Mouse (Mus musculus) intestine, embryonic 14.5 days (tissue): Measurements from ENCODE around the gene Slain1. TPM values are rescaled to one million over a fixed set of nuclear protein-coding genes. Genes with fewer than 3 reads are reported as not detected.
A peak's percentile ranks its signal among the peaks of the same experiment; 100 is the strongest.

Source experiments
- ATAC-seq: fragments of 200-750 bp; cut with Nextera tagmentation; replicated peaks from 2 replicates; pipeline ENCODE4 v1.8.0; 2017; ENCODE audit warnings: low read depth, moderate number of reproducible peaks, moderate TSS enrichment, moderate library complexity; ENCODE audit not compliant: low FRiP score, low TSS enrichment
- DNase-seq: peaks from one replicate; pipeline ENCODE4 v3.0.0-alpha.2; 2018; ENCODE audit warnings: low spot score
- H3K27ac ChIP-seq: fragments of 300-500 bp; sonication (generic); 2 replicates; pipeline ENCODE4 v1.5.1; 2014; ENCODE audit warnings: low read depth, mild to moderate bottlenecking, control low read depth
- H3K27me3 ChIP-seq: fragments of 300-500 bp; sonication (generic); replicated peaks from 2 replicates; pipeline ENCODE4 v1.6.1; 2014; ENCODE audit warnings: low read length, control low read depth; ENCODE audit not compliant: control insufficient read depth, insufficient read depth
- H3K36me3 ChIP-seq: fragments of 300-500 bp; sonication (generic); 2 replicates; pipeline ENCODE4 v1.6.1; 2014; ENCODE audit warnings: low read length, control low read depth; ENCODE audit not compliant: control insufficient read depth, insufficient read depth
- H3K4me1 ChIP-seq: fragments of 300-500 bp; sonication (generic); replicated peaks from 2 replicates; pipeline ENCODE4 v1.6.1; 2014; ENCODE audit warnings: low read length, control low read depth, mixed read lengths; ENCODE audit not compliant: control insufficient read depth, insufficient read depth
- H3K4me2 ChIP-seq: fragments of 300-500 bp; sonication (generic); 2 replicates; pipeline ENCODE4 v1.6.1; 2014; ENCODE audit warnings: low read length
- H3K4me3 ChIP-seq: fragments of 300-500 bp; sonication (generic); 2 replicates; pipeline ENCODE4 v1.5.1; 2014; ENCODE audit warnings: low read depth, low read length, control low read depth, mixed read lengths
- H3K9ac ChIP-seq: fragments of 300-500 bp; sonication (generic); 2 replicates; pipeline ENCODE4 v1.6.1; 2014; ENCODE audit warnings: mild to moderate bottlenecking, low read length
- H3K9me3 ChIP-seq: fragments of 300-500 bp; sonication (generic); 2 replicates; pipeline ENCODE4 v1.6.1; 2016; ENCODE audit warnings: low read length, control low read depth; ENCODE audit not compliant: control insufficient read depth
- WGBS: fragments of 180-500 bp; shearing (Covaris S2); extraction: QIAGEN DNeasy Blood & Tissue Kit; methylation state at CpG from one replicate; pipeline ENCODE4 v1.1.7; 2014; 5-methylcytosine and 5-hydroxymethylcytosine counted together
- polyA plus RNA-seq: library from polyadenylated mRNA; unstranded; fragments of >200 nt; fragmentation: Nextera tagmentation; extraction: Ambion mirVana; gene quantifications from 2 replicates; pipeline ENCODE4 v1.2.1, GENCODE M21; 2014

Gene Slain1
- polyA plus RNA-seq, 1 experiment from 2014 or later, result 4.1 TPM

DNA sequence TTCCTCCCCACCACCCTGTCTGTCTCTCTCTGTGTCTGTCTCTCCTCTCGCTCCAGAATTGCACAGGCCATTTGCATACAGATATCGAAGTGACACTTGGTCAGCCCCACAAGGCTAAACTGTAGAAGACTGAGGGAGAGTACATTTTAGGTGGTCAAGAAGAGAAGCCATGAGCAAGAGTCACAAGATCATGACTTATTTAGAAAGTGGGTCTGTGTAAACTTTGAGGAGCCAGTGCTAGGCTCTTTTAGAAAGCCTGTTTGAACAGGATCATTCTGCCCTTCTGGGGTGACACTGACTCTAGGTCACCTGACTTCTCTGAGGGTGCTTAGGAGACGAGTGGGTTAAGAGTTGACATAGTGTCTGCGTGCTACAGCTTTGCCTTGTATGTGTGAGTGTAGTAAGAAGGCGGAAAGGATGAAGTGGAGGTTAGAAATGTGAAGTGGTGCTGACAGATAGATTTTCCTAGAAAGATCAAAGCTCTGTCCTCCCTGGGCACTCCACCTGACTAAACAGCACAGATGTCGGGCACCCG is 30.3 kb downstream of the Slain1 start:
- no peaks in the 10 kb centered on the region for H3K4me1 ChIP-seq
- no peaks in the 10 kb centered on the region for H3K27me3 ChIP-seq
- H3K4me2 ChIP-seq, result no peak overlapping the region; the same call in 1 of the 2 replicates
- no peak for DNase-seq
- H3K36me3 ChIP-seq, result no peaks in the 10 kb centered on the region
- 48% methylated on average over 7 of the region's 7 CpGs for WGBS
- no peak overlapping the region for H3K27ac ChIP-seq
- 0 out of 2 replicates have a peak, but pooled peaks have one; percentile 36 for ATAC-seq
- H3K9ac ChIP-seq, result no peak overlapping the region
- no peak overlapping the region for H3K4me3 ChIP-seq
- H3K9me3 ChIP-seq, result no peaks in the 10 kb centered on the region

DNA sequence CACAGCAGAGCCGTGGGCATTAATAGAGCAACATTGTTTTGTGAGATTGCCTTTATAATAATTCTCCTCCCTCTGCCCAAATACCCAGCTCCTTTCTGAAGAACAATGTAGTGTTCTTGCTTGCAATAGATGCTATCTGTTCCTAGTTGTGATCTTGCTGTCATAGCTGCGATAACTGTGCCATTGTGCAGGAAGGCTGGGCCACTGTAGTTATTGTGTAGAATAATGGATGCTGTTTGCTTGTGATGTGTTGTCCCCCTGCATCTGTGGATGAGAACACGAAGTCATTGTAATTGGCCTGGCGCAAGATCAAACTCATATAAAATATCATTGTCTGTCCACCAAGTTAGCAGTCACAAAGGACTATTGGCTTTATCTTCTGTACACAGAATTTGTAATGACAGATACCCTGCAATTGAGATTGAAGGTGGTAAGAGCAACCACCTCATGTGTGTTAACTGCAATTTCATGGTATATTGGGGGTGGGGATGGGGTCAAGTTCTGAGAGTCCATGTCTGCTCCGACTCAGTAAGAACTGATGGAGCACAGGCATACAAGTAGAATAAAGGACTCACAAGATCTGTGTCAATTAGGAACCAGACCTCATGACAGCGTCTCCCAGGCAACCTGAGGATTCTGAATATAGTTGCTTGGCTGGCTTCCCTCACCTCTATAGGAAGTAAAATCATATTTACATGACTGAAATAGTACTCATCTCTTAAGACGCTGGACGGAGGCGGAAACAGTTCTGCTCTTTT is 32.8 kb downstream of the Slain1 start:
- Histone ChIP-seq H3K27ac (no peak overlapping the region), H3K9ac (no peak overlapping the region), H3K4me1 (no peaks in the 10 kb centered on the region), H3K4me2 (no peak overlapping the region), H3K9me3 (no peaks in the 10 kb centered on the region), H3K36me3 (no peaks in the 10 kb centered on the region), H3K27me3 (no peaks in the 10 kb centered on the region), H3K4me3 (no peak overlapping the region)
- DNase-seq (no peak), ATAC-seq (no peak)
- WGBS, result 83% methylated on average over 9 of the region's 9 CpGs

DNA sequence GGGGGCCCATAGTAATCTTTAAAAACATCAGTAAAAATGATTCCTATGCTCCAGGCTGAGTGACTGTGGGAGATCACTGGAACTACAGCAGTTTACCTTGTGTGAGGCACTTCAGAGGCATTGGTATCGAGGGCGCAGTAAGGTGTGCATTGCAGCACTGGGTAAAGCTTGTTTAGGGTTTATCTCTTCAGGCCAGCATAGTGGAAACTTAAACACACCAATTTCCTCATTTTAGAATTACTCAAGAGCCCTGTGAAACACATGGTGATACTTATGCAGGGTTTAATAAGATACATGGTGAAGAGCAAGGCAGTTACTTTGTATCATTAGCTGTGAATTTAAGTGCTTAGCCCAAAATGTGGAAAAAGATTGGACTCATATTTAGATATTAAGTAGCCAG is 37.0 kb downstream of the Slain1 start:
- WGBS, result 84% methylated on average over 2 of the region's 2 CpGs

DNA sequence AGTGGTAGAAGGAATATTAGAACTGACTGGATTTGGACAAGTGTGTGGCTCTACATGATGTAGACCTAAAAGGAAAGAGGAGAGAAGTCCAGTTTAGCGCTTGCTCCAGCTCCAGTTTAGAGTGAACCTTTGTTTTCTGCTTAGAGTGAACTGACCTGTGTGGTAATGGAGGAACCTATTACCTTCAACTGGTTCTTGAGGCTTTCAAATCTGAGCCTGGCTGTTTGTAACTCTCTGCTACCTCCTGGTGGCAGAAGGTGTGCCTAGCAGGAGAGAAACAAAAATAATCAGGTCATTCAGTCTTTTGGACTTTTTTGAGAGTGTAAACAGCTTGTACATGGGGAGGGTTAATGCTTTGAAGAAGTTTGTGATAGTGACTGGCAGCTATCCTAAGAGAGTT is 44.3 kb downstream of the Slain1 start:
- no peak overlapping the region for H3K4me2 ChIP-seq
- H3K9ac ChIP-seq, result no peak overlapping the region
- H3K27me3 ChIP-seq, result no peaks in the 10 kb centered on the region
- no peaks in the 10 kb centered on the region for H3K36me3 ChIP-seq
- no peak overlapping the region for H3K4me3 ChIP-seq
- 47% methylated on average over 1 of the region's 1 CpGs for WGBS
- H3K27ac ChIP-seq, result no peak overlapping the region
- no peaks in the 10 kb centered on the region for H3K9me3 ChIP-seq
- no peaks in the 10 kb centered on the region for H3K4me1 ChIP-seq
- peak; percentile 36; the same call in 1 of the 2 replicates for ATAC-seq
- peak; percentile 76 for DNase-seq

More for the DNA sequence above, 37.0 kb downstream of the Slain1 start:
- Histone ChIP-seq H3K4me2 (no peak overlapping the region), H3K36me3 (no peaks in the 10 kb centered on the region), H3K4me3 (no peak overlapping the region), H3K9me3 (no peaks in the 10 kb centered on the region), H3K4me1 (no peaks in the 10 kb centered on the region), H3K27me3 (no peaks in the 10 kb centered on the region), H3K9ac (no peak overlapping the region), H3K27ac (no peak overlapping the region)
- ATAC-seq (no peak), DNase-seq (no peak)

DNA sequence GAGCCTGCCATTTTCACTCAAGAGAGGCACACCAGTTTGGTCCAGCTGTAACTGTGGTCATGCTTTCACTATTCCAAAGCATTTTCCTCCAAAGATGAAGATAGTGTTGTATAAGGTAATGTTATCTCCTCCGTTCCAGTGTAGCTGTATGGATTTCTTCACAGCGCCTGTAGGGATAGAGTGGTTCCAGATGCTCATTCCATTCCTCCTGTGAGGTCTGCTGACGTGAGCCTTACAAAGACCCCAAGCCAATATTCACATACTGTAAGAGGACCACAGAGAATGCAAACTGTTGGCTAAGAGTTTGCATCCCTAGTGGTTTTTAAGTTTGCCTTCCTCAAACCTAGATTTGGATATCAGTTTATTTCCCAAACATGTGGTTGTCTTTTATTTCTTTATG is 45.6 kb downstream of the Slain1 start:
- Histone ChIP-seq H3K27me3 (no peaks in the 10 kb centered on the region), H3K9me3 (no peaks in the 10 kb centered on the region), H3K9ac (no peak overlapping the region), H3K27ac (no peak overlapping the region), H3K4me1 (no peaks in the 10 kb centered on the region), H3K4me2 (no peak overlapping the region), H3K4me3 (no peak overlapping the region), H3K36me3 (no peaks in the 10 kb centered on the region)
- ATAC-seq, result no peak
- DNase-seq, result no peak
- WGBS, result 75% methylated on average over 3 of the region's 3 CpGs

DNA sequence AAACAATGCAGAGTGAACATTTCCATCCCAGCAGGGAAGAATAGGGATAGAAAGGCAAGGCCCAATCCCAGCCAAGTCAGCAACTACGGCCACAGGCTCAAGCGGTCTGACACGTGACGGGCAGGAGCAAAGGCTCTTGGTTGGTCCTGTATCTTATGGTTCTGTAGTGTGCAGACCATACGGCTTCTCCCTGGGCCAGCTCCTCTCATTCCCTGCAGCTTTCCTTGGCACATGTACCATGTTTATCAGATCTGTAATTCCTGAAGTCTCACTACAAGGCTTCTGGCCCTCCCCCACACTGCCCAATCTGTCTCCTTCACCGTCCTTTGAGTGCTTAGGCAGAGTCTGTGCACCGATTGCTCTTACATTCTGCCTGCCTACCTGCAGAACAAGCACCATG is 47.1 kb downstream of the Slain1 start:
- WGBS, result 83% methylated on average over 7 of the region's 7 CpGs
- ATAC-seq, result no peak

DNA sequence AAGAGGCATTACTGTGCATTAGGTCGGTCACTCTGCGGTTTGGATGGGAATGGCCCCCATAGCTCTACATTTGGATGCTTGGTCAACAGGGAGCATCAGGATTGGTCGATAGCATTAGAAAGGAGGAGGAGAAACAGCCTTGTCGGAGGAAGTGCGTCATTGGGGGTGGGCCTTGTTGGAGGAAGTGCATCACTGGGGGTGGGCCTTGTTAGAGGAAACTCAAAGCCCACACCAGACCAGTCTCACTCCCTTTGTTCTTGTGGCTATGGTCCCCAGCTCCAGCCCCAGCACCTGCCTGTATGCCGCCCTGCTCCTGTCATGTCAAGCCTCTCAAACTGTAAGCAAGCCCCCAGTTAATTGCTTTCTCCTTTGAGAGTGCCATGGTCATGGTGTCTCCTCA is 49.3 kb downstream of the Slain1 start:
- no peaks in the 10 kb centered on the region for H3K9me3 ChIP-seq
- H3K4me1 ChIP-seq, result no peaks in the 10 kb centered on the region
- no peak overlapping the region for H3K27ac ChIP-seq
- no peak overlapping the region for H3K4me2 ChIP-seq
- no peak overlapping the region for H3K9ac ChIP-seq
- DNase-seq, result no peak
- no peak overlapping the region for H3K4me3 ChIP-seq
- ATAC-seq, result no peak
- H3K27me3 ChIP-seq, result no peaks in the 10 kb centered on the region
- 93% methylated on average over 6 of the region's 6 CpGs for WGBS
- H3K36me3 ChIP-seq, result no peaks in the 10 kb centered on the region

More for the DNA sequence above, 47.1 kb downstream of the Slain1 start:
- no peaks in the 10 kb centered on the region for H3K4me1 ChIP-seq
- no peak overlapping the region for H3K27ac ChIP-seq
- no peak overlapping the region for H3K4me2 ChIP-seq
- H3K9ac ChIP-seq, result no peak overlapping the region
- no peak for DNase-seq
- H3K4me3 ChIP-seq, result no peak overlapping the region
- no peaks in the 10 kb centered on the region for H3K27me3 ChIP-seq
- H3K9me3 ChIP-seq, result no peaks in the 10 kb centered on the region
- H3K36me3 ChIP-seq, result no peaks in the 10 kb centered on the region

DNA sequence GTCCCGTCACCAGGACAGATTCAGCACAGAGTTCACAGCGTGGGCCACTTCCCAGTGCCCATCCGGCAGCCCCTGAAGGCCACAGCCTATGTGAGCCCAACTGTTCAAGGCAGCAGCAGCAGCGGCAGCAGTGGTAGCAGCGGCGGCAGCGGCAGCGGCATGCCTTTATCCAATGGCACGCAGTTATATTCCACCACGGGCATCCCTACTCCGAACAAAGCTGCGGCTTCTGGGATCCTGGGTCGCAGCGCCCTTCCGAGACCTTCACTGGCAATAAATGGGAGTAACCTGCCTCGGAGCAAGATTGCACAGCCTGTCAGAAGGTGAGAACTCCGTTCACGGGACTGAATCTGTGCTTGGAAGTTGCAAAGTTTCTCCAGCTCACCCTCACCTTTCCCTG is 52.5 kb downstream of the Slain1 start:
- ATAC-seq, result no peak
- H3K4me3 ChIP-seq, result no peak overlapping the region
- no peak overlapping the region for H3K4me2 ChIP-seq
- no peak for DNase-seq
- whole genome bisulfite sequencing, result 85% methylated on average over 18 of the region's 18 CpGs
- H3K36me3 ChIP-seq, result no peaks in the 10 kb centered on the region
- H3K27ac ChIP-seq, result no peak overlapping the region
- no peaks in the 10 kb centered on the region for H3K9me3 ChIP-seq
- H3K4me1 ChIP-seq, result no peaks in the 10 kb centered on the region
- H3K9ac ChIP-seq, result no peak overlapping the region
- no peaks in the 10 kb centered on the region for H3K27me3 ChIP-seq

DNA sequence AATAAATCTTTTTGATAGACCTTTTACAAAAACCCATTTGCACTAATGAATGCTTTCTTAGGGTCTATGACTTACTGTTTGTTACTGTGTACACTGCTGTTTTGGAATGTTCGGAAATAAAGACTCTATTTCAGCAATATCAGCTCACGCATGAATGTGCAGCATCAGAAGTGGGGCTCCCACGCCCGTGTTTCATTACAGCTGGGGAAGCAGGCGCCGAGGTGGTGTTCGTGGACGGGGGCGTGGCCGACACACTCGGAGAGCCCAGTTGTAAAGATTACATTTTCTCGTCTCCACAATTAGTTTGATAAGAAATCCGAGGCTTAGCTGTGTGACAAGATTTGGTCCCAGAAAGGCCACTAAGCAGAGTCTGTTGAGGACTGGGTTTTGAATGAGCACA is 54.7 kb downstream of the Slain1 start:
- Histone ChIP-seq H3K27me3 (no peaks in the 10 kb centered on the region), H3K4me2 (no peak overlapping the region), H3K4me1 (no peaks in the 10 kb centered on the region), H3K9me3 (no peaks in the 10 kb centered on the region), H3K27ac (no peak overlapping the region), H3K9ac (no peak overlapping the region), H3K4me3 (no peak overlapping the region), H3K36me3 (no peaks in the 10 kb centered on the region)
- 78% methylated on average over 13 of the region's 13 CpGs for WGBS
- ATAC-seq, result no peak
- DNase-seq, result no peak
